Mouse (Mus musculus) neural tube, embryonic 11.5 days (tissue): ENCODE results near the gene Slc2a12. TPM values are rescaled to one million over a fixed set of nuclear protein-coding genes. Genes with fewer than 3 reads are reported as not detected.

Experiments used
- ATAC-seq: fragments of 200-750 bp; cut with Nextera tagmentation; 2 replicates; pipeline ENCODE4 v1.8.0; 2017; ENCODE audit warnings: moderate number of reproducible peaks, mild to moderate bottlenecking, moderate TSS enrichment, moderate library complexity; ENCODE audit not compliant: insufficient read depth, low FRiP score, low TSS enrichment
- DNase-seq: peaks from one replicate; pipeline ENCODE4 v3.0.0-alpha.2; 2015; ENCODE audit warnings: low spot score
- H3K27ac ChIP-seq: fragments of 300-500 bp; sonication (generic); 2 replicates; pipeline ENCODE4 v1.5.1; 2014; ENCODE audit warnings: low read depth, mild to moderate bottlenecking, low read length
- H3K27me3 ChIP-seq: fragments of 300-500 bp; sonication (generic); 2 replicates; pipeline ENCODE4 v1.6.1; 2014; ENCODE audit warnings: mild to moderate bottlenecking, low read length, mixed read lengths; ENCODE audit not compliant: control insufficient read depth, insufficient read depth
- H3K36me3 ChIP-seq: fragments of 300-500 bp; sonication (generic); 2 replicates; pipeline ENCODE4 v1.6.1; 2014; ENCODE audit warnings: mild to moderate bottlenecking, low read length, moderate library complexity, mixed read lengths; ENCODE audit not compliant: control insufficient read depth, insufficient read depth
- H3K4me1 ChIP-seq: fragments of 300-500 bp; sonication (generic); 2 replicates; pipeline ENCODE4 v1.6.1; 2014; ENCODE audit warnings: low read length, mixed read lengths; ENCODE audit not compliant: control insufficient read depth, insufficient read depth
- H3K4me2 ChIP-seq: fragments of 300-500 bp; sonication (generic); 2 replicates; pipeline ENCODE4 v1.6.1; 2014; ENCODE audit warnings: low read depth, mild to moderate bottlenecking, moderate library complexity
- H3K4me3 ChIP-seq: fragments of 300-500 bp; sonication (generic); 2 replicates; pipeline ENCODE4 v1.5.1; 2014; ENCODE audit warnings: low read depth, low read length
- H3K9ac ChIP-seq: fragments of 300-500 bp; sonication (generic); 2 replicates; pipeline ENCODE4 v1.6.1; 2014; ENCODE audit warnings: mild to moderate bottlenecking, low read length
- H3K9me3 ChIP-seq: fragments of 300-500 bp; sonication (generic); 2 replicates; pipeline ENCODE4 v1.6.1; 2016; ENCODE audit warnings: low read length; ENCODE audit not compliant: control insufficient read depth
- WGBS: fragments of 180-500 bp; shearing (Covaris S2); extraction: QIAGEN DNeasy Blood & Tissue Kit; methylation state at CpG from one replicate; pipeline ENCODE4 v1.1.7; 2014; 5-methylcytosine and 5-hydroxymethylcytosine counted together
- polyA plus RNA-seq: library from polyadenylated mRNA; unstranded; fragments of >200 nt; fragmentation: Nextera tagmentation; extraction: Ambion mirVana; gene quantifications from 2 replicates; pipeline ENCODE4 v1.2.1, GENCODE M21; 2014

The Slc2a12 gene
- polyA plus RNA-seq, 1 experiment from 2014 or later = 0.86 TPM

- WGBS = 80% methylated on average over 2 of the region's 2 CpGs
- Histone ChIP-seq H3K27ac (no peak overlapping the region), H3K9me3 (no peaks in the 10 kb centered on the region), H3K4me2 (no peak overlapping the region), H3K9ac (no peak overlapping the region), H3K36me3 (no peaks in the 10 kb centered on the region), H3K4me3 (no peak overlapping the region), H3K27me3 (no peaks in the 10 kb centered on the region), H3K4me1 (no peaks in the 10 kb centered on the region)
- DNase-seq = no peak
- ATAC-seq = no peak
Observed at GRCm38 (mm10) chr10:22618842-22619241, 26.0 kb upstream of the Slc2a12 start.

- Histone ChIP-seq H3K9me3 (no peaks in the 10 kb centered on the region), H3K27ac (no peak overlapping the region), H3K4me2 (no peak overlapping the region), H3K4me3 (no peak overlapping the region), H3K4me1 (no peaks in the 10 kb centered on the region), H3K36me3 (no peaks in the 10 kb centered on the region), H3K9ac (no peak overlapping the region), H3K27me3 (no peaks in the 10 kb centered on the region)
- WGBS = 90% methylated on average over 1 of the region's 1 CpGs
- ATAC-seq = no peak
- DNase-seq = no peak
Observed at GRCm38 (mm10) chr10:22628832-22629231, 16.0 kb upstream of the Slc2a12 start.

GRCm38 (mm10) chr10:22631103-22631502 lies 13.7 kb upstream of the Slc2a12 start:
- Histone ChIP-seq H3K36me3 (no peaks in the 10 kb centered on the region), H3K27ac (no peak overlapping the region), H3K27me3 (no peaks in the 10 kb centered on the region), H3K4me1 (no peaks in the 10 kb centered on the region), H3K9me3 (no peaks in the 10 kb centered on the region), H3K9ac (no peak overlapping the region), H3K4me3 (no peak overlapping the region), H3K4me2 (no peak overlapping the region)
- no peak for DNase-seq
- ATAC-seq = no peak
- 86% methylated on average over 4 of the region's 4 CpGs for WGBS

GRCm38 (mm10) chr10:22631528-22631927 lies 13.3 kb upstream of the Slc2a12 start:
- no peak for ATAC-seq
- Histone ChIP-seq H3K27me3 (no peaks in the 10 kb centered on the region), H3K27ac (no peak overlapping the region), H3K36me3 (no peaks in the 10 kb centered on the region), H3K9me3 (no peaks in the 10 kb centered on the region), H3K9ac (no peak overlapping the region), H3K4me3 (no peak overlapping the region), H3K4me2 (no peak overlapping the region), H3K4me1 (no peaks in the 10 kb centered on the region)
- no peak for DNase-seq
- 94% methylated on average over 7 of the region's 7 CpGs for WGBS

GRCm38 (mm10) chr10:22631956-22632355 lies 12.9 kb upstream of the Slc2a12 start:
- Histone ChIP-seq H3K4me2 (no peak overlapping the region), H3K36me3 (no peaks in the 10 kb centered on the region), H3K9ac (no peak overlapping the region), H3K4me1 (no peaks in the 10 kb centered on the region), H3K27me3 (no peaks in the 10 kb centered on the region), H3K27ac (no peak overlapping the region), H3K9me3 (no peaks in the 10 kb centered on the region), H3K4me3 (no peak overlapping the region)
- DNase-seq (no peak), ATAC-seq (no peak)
- 75% methylated on average over 4 of the region's 4 CpGs for WGBS

GRCm38 (mm10) chr10:22633406-22634306 lies 11.2 kb upstream of the Slc2a12 start:
- Histone ChIP-seq H3K36me3 (no peaks in the 10 kb centered on the region), H3K4me1 (no peaks in the 10 kb centered on the region), H3K4me3 (no peak overlapping the region), H3K4me2 (no peak overlapping the region), H3K9ac (no peak overlapping the region), H3K9me3 (no peaks in the 10 kb centered on the region), H3K27me3 (no peaks in the 10 kb centered on the region), H3K27ac (no peak overlapping the region)
- WGBS = 45% methylated on average over 6 of the region's 6 CpGs
- no peak for DNase-seq
- no peak; the same call in 1 of the 2 replicates for ATAC-seq

GRCm38 (mm10) chr10:22637241-22637640 lies 7.6 kb upstream of the Slc2a12 start:
- no peaks in the 10 kb centered on the region for H3K27me3 ChIP-seq
- no peak overlapping the region for H3K9ac ChIP-seq
- H3K9me3 ChIP-seq = no peaks in the 10 kb centered on the region
- H3K4me3 ChIP-seq = no peak overlapping the region
- no peaks in the 10 kb centered on the region for H3K36me3 ChIP-seq
- ATAC-seq (no peak), DNase-seq (no peak)
- no peak overlapping the region for H3K4me2 ChIP-seq
- no peak overlapping the region for H3K27ac ChIP-seq
- 44% methylated on average over 3 of the region's 3 CpGs for WGBS
- no peaks in the 10 kb centered on the region for H3K4me1 ChIP-seq

- no peak overlapping the region for H3K9ac ChIP-seq
- no peaks in the 10 kb centered on the region for H3K4me1 ChIP-seq
- no peak overlapping the region for H3K27ac ChIP-seq
- ATAC-seq (no peak), DNase-seq (no peak)
- 70% methylated on average over 9 of the region's 9 CpGs for WGBS
- H3K27me3 ChIP-seq = no peaks in the 10 kb centered on the region
- H3K4me3 ChIP-seq = no peak overlapping the region
- no peaks in the 10 kb centered on the region for H3K36me3 ChIP-seq
- no peak overlapping the region for H3K4me2 ChIP-seq
- H3K9me3 ChIP-seq = no peaks in the 10 kb centered on the region
Observed at GRCm38 (mm10) chr10:22644171-22644570, 640 bp upstream of the Slc2a12 start.

GRCm38 (mm10) chr10:22648702-22649101 lies 3.9 kb downstream of the Slc2a12 start:
- Histone ChIP-seq H3K4me3 (no peak overlapping the region), H3K27me3 (no peaks in the 10 kb centered on the region), H3K9me3 (no peaks in the 10 kb centered on the region), H3K4me2 (no peak overlapping the region), H3K9ac (no peak overlapping the region), H3K4me1 (no peaks in the 10 kb centered on the region), H3K27ac (no peak overlapping the region), H3K36me3 (no peaks in the 10 kb centered on the region)
- DNase-seq (no peak), ATAC-seq (no peak)
- 78% methylated on average over 4 of the region's 4 CpGs for WGBS
